Mouse (Mus musculus) leukemia stem cell, adult 10-12 weeks (primary cell): ENCODE results near the gene Ywhae. TPM values are rescaled to one million over a fixed set of nuclear protein-coding genes. Genes with fewer than 3 reads are reported as not detected.

Experiments
- polyA plus RNA-seq: library from polyadenylated mRNA; stranded (reverse); fragments of >175 nt; gene quantifications from 2 replicates; pipeline ENCODE4 v1.2.3, GENCODE M21; 2012; ENCODE audit warnings: low replicate concordance

The Ywhae gene
- polyA plus RNA-seq: 61.8 and 64.0 TPM in 2 replicates

DNA sequence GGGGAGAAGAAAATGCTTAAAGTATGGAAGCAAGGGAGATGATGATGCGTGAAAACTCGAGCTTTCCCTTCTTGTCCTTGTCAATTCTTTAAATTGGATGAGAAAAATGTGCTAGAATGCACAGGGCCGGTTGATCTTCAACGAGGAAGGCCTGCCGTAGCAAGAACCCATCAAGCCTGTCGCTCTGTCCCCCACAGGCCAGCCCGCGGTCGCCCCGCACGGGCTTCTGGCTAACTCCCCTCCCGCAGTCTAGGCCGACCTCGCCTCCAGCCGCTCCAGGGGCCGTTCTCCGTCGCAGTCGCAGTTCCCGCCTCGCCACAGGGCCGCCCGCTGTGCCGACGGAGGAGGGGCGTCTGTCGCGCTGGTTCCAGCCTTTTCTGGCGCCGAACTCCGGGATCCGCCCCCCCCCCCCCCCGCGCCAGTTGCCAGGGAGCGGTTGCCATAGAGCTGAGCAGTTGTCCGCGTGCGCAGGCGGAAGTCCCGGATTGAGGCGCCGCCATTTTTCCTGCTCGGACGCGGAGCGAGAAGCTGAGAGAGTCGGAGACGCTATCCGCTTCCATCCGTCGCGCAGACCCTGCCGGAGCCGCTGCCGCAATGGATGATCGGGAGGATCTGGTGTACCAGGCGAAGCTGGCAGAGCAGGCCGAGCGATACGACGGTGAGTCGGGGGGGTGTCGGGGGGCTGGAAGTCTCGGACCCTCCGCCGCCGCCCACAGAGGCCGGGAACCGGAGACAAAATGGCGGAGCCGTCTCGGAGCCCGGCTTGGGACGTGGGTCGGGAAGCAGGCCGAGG lies at the start of gene Ywhae:
Ywhae (plus strand) TSS at position 436 of the 793 bp plus-strand sequence.

GRCm38 (mm10) chr11:75796029-75796445 lies 63.4 kb downstream of the Ywhae start, which contains the start of gene Doc2b:
Doc2b (minus strand) TSS chr11:75796049.

Other genes with a start within 250 kb of the Ywhae start
- 27.1 and 69.4 TPM in 2 replicates for gene Prpf8, start 246.1 kb upstream of the Ywhae start, polyA plus RNA-seq
- gene Rilp, start 222.8 kb upstream of the Ywhae start, polyA plus RNA-seq: 0.30 and 1.1 TPM in 2 replicates
- 0.98 and 4.7 TPM in 2 replicates for gene Scarf1, start 219.3 kb upstream of the Ywhae start, polyA plus RNA-seq
- gene Slc43a2, start 201.2 kb upstream of the Ywhae start, polyA plus RNA-seq: 17.5 and 29.1 TPM in 2 replicates
- gene Pitpna, start 144.8 kb upstream of the Ywhae start, polyA plus RNA-seq: 18.7 and 52.8 TPM in 2 replicates
- 7.7 and 60.5 TPM in 2 replicates for gene Inpp5k, start 101.9 kb upstream of the Ywhae start, polyA plus RNA-seq
- 19.6 and 58.4 TPM in 2 replicates for gene Myo1c, start 82.4 kb upstream of the Ywhae start, polyA plus RNA-seq
- 108 and 131 TPM in 2 replicates for gene Crk, start 53.6 kb upstream of the Ywhae start, polyA plus RNA-seq
- gene Doc2b, start 63.2 kb downstream of the Ywhae start, polyA plus RNA-seq: not detected in 2 replicates
- gene Rph3al, start 205.6 kb downstream of the Ywhae start, polyA plus RNA-seq: 1.0 and 2.0 TPM in 2 replicates